Mouse (Mus musculus): ENCODE results near the gene Sirt6. TPM values are rescaled to one million over a fixed set of nuclear protein-coding genes. Genes with fewer than 3 reads are reported as not detected.
A peak's percentile ranks its signal among the peaks of the same experiment; 100 is the strongest.

Gene Sirt6
- polyA plus RNA-seq, 1 experiment from 2014 or later: 45.7 TPM

- no peaks in the 10 kb centered on the region for H3K36me3 ChIP-seq (ENCODE audit: control insufficient read depth, insufficient read depth, low read length)
- no peak within 1 kb of the TSS for H3K27ac ChIP-seq (ENCODE audit: low read depth, low read length)
- H3K4me3 ChIP-seq (ENCODE audit: low read depth, low read length): peak within 1 kb of the TSS; percentile 41
- 26% methylated on average over 10 of the region's 10 CpGs for WGBS
- no peak for ATAC-seq (ENCODE audit: insufficient read depth, low FRiP score, low TSS enrichment)
- peak within 1 kb of the TSS; percentile 56 for H3K9ac ChIP-seq (ENCODE audit: low read length)
- H3K9me3 ChIP-seq (ENCODE audit: control insufficient read depth, low read length): no peaks in the 10 kb centered on the region
- peak within 1 kb of the TSS; percentile 65 for H3K4me2 ChIP-seq (ENCODE audit: low read depth)
- peaks cover 47% of the 10 kb centered on the region for H3K27me3 ChIP-seq (ENCODE audit: control insufficient read depth, insufficient read depth, low read length)
- DNase-seq (ENCODE audit: low spot score): no peak
- peaks cover 24% of the 10 kb centered on the region for H3K4me1 ChIP-seq (ENCODE audit: control insufficient read depth, insufficient read depth, low read length)
These were observed 53.2 kb downstream of the Sirt6 start, which contains the start of gene Tle2 for GRCm38 (mm10) chr10:81574081-81575056. TSS of gene Tle2 (plus strand) at chr10:81574561.

- DNase-seq (ENCODE audit: low spot score) (no peak), ATAC-seq (ENCODE audit: insufficient read depth, low FRiP score, low TSS enrichment) (no peak)
- no peak overlapping the region for H3K9ac ChIP-seq (ENCODE audit: low read length)
- WGBS: 7% methylated on average over 9 of the region's 9 CpGs
- H3K9me3 ChIP-seq (ENCODE audit: control insufficient read depth, low read length): no peaks in the 10 kb centered on the region
- H3K4me1 ChIP-seq (ENCODE audit: control insufficient read depth, insufficient read depth, low read length): peaks cover 35% of the 10 kb centered on the region
- no peak overlapping the region for H3K27ac ChIP-seq (ENCODE audit: low read depth, low read length)
- no peak overlapping the region; the same call in 1 of the 2 replicates for H3K4me2 ChIP-seq (ENCODE audit: low read depth)
- H3K36me3 ChIP-seq (ENCODE audit: control insufficient read depth, insufficient read depth, low read length): no peaks in the 10 kb centered on the region
- H3K27me3 ChIP-seq (ENCODE audit: control insufficient read depth, insufficient read depth, low read length): peaks cover 47% of the 10 kb centered on the region
- no peak overlapping the region for H3K4me3 ChIP-seq (ENCODE audit: low read depth, low read length)
These were observed 54.6 kb downstream of the Sirt6 start for GRCm38 (mm10) chr10:81572975-81573374.

GRCm38 (mm10) chr10:81572133-81572671 is 55.4 kb downstream of the Sirt6 start:
- Histone ChIP-seq H3K4me3 (ENCODE audit: low read depth, low read length) (no peak overlapping the region), H3K4me2 (ENCODE audit: low read depth) (peak overlapping the region; percentile 21), H3K4me1 (ENCODE audit: control insufficient read depth, insufficient read depth, low read length) (peaks cover 35% of the 10 kb centered on the region), H3K9me3 (ENCODE audit: control insufficient read depth, low read length) (no peaks in the 10 kb centered on the region), H3K27ac (ENCODE audit: low read depth, low read length) (no peak overlapping the region), H3K27me3 (ENCODE audit: control insufficient read depth, insufficient read depth, low read length) (peaks cover 52% of the 10 kb centered on the region), H3K9ac (ENCODE audit: low read length) (no peak overlapping the region), H3K36me3 (ENCODE audit: control insufficient read depth, insufficient read depth, low read length) (no peaks in the 10 kb centered on the region)
- ATAC-seq (ENCODE audit: insufficient read depth, low FRiP score, low TSS enrichment): no peak
- WGBS: 2% methylated on average over 9 of the region's 9 CpGs
- no peak for DNase-seq (ENCODE audit: low spot score)

Other genes with a start within 250 kb of the Sirt6 start
- 112 and 120 TPM in 2 replicates for gene Fzr1, start 249.3 kb downstream of the Sirt6 start, polyA plus RNA-seq (2014; fragmentation: Nextera tagmentation; extraction: Ambion mirVana)
- 64.1 and 76.1 TPM in 2 replicates for gene Dohh, start 243.4 kb downstream of the Sirt6 start, polyA plus RNA-seq (2014; fragmentation: Nextera tagmentation; extraction: Ambion mirVana)
- 1.7 and 3.0 TPM in 2 replicates for gene Gm48551, start 243.3 kb downstream of the Sirt6 start, polyA plus RNA-seq (2014; fragmentation: Nextera tagmentation; extraction: Ambion mirVana)
- gene Gm48552, start 238.8 kb downstream of the Sirt6 start, polyA plus RNA-seq (2014; fragmentation: Nextera tagmentation; extraction: Ambion mirVana): 0.97 and 1.3 TPM in 2 replicates
- gene Smim24, start 234.7 kb downstream of the Sirt6 start, polyA plus RNA-seq (2014; fragmentation: Nextera tagmentation; extraction: Ambion mirVana): 1.9 and 3.5 TPM in 2 replicates
- gene Nfic, start 172.2 kb downstream of the Sirt6 start, polyA plus RNA-seq (2014; fragmentation: Nextera tagmentation; extraction: Ambion mirVana): 16.8 TPM in 2 replicates
- gene Celf5, start 145.1 kb downstream of the Sirt6 start, polyA plus RNA-seq (2014; fragmentation: Nextera tagmentation; extraction: Ambion mirVana): 10.6 and 11.1 TPM in 2 replicates
- 66.2 and 74.2 TPM in 2 replicates for gene Ncln, start 131.4 kb downstream of the Sirt6 start, polyA plus RNA-seq (2014; fragmentation: Nextera tagmentation; extraction: Ambion mirVana)
- 0.45 and 0.58 TPM in 2 replicates for gene S1pr4, start 127.7 kb downstream of the Sirt6 start, polyA plus RNA-seq (2014; fragmentation: Nextera tagmentation; extraction: Ambion mirVana)
- 0.41 TPM in 2 replicates for gene Gna15, start 103.6 kb downstream of the Sirt6 start, polyA plus RNA-seq (2014; fragmentation: Nextera tagmentation; extraction: Ambion mirVana)
- 74.6 and 78.8 TPM in 2 replicates for gene Gna11, start 82.6 kb downstream of the Sirt6 start, polyA plus RNA-seq (2014; fragmentation: Nextera tagmentation; extraction: Ambion mirVana)
- 266 and 278 TPM in 2 replicates for gene Aes, start 68.3 kb downstream of the Sirt6 start, polyA plus RNA-seq (2014; fragmentation: Nextera tagmentation; extraction: Ambion mirVana)
- gene Tle2, start 53.2 kb downstream of the Sirt6 start, polyA plus RNA-seq (2014; fragmentation: Nextera tagmentation; extraction: Ambion mirVana): 7.0 and 7.3 TPM in 2 replicates
- 6.4 and 7.0 TPM in 2 replicates for gene Tle6, start 26.7 kb downstream of the Sirt6 start, polyA plus RNA-seq (2014; fragmentation: Nextera tagmentation; extraction: Ambion mirVana)
- gene BC025920, start 21.5 kb downstream of the Sirt6 start, polyA plus RNA-seq (2014; fragmentation: Nextera tagmentation; extraction: Ambion mirVana): 0.43 and 0.80 TPM in 2 replicates
- 4.0 and 4.6 TPM in 2 replicates for gene Ankrd24, start 743 bp upstream of the Sirt6 start, polyA plus RNA-seq (2014; fragmentation: Nextera tagmentation; extraction: Ambion mirVana)
- gene Gm10778, start 21.3 kb upstream of the Sirt6 start, polyA plus RNA-seq (2014; fragmentation: Nextera tagmentation; extraction: Ambion mirVana): 6.5 and 6.7 TPM in 2 replicates
- 17.9 and 18.3 TPM in 2 replicates for gene Zfp433, start 77.0 kb upstream of the Sirt6 start, polyA plus RNA-seq (2014; fragmentation: Nextera tagmentation; extraction: Ambion mirVana)
- gene Gm3055, start 143.4 kb upstream of the Sirt6 start, polyA plus RNA-seq (2014; fragmentation: Nextera tagmentation; extraction: Ambion mirVana): 16.3 and 18.0 TPM in 2 replicates
- 4.2 and 4.5 TPM in 2 replicates for gene Gm4767, start 184.4 kb upstream of the Sirt6 start, polyA plus RNA-seq (2014; fragmentation: Nextera tagmentation; extraction: Ambion mirVana)
- 12.7 and 16.4 TPM in 2 replicates for gene Gm32687, start 236.1 kb upstream of the Sirt6 start, polyA plus RNA-seq (2014; fragmentation: Nextera tagmentation; extraction: Ambion mirVana)

Data from neural tube, embryonic 11.5 days (tissue).